Mouse (Mus musculus): ENCODE results near the gene Hist1h3e.

GRCm38 (mm10) chr13:23583387-23584068 lies 21.4 kb upstream of the Hist1h3e start:
- TF ChIP-seq CTCF (IDR thresholded peaks at IDR 0.05) (no peak), EP300 (IDR thresholded peaks at IDR 0.05) (no peak)

All from lung, postnatal 0 days (tissue).